Mouse (Mus musculus) liver, adult 2 months (tissue): Measurements from ENCODE around the gene Calm1. TPM values are rescaled to one million over a fixed set of nuclear protein-coding genes. Genes with fewer than 3 reads are reported as not detected.

Source experiments
- DNase-seq: peaks from one replicate; pipeline ENCODE4 v3.0.0-alpha.2; 2011; ENCODE audit warnings: low read depth, low spot score; ENCODE audit errors: extremely low read depth
- H3K27ac ChIP-seq: fragments of 200-500 bp; replicated peaks from 2 replicates; pipeline ENCODE4 v1.5.1; 2012; ENCODE audit warnings: low read depth, mild to moderate bottlenecking, control low read depth, inconsistent platforms, low read length; ENCODE audit not compliant: insufficient read depth
- H3K27me3 ChIP-seq: fragments of 200-500 bp; 2 replicates; pipeline ENCODE4 v1.6.1; 2012; ENCODE audit warnings: mild to moderate bottlenecking, moderate library complexity, low read length, inconsistent platforms; ENCODE audit not compliant: control insufficient read depth, insufficient read depth
- H3K36me3 ChIP-seq: fragments of 200-500 bp; 2 replicates; pipeline ENCODE4 v1.6.1; 2012; ENCODE audit warnings: low read length, inconsistent platforms; ENCODE audit not compliant: control insufficient read depth, insufficient read depth
- H3K4me1 ChIP-seq: fragments of 200-500 bp; 2 replicates; pipeline ENCODE4 v1.6.1; 2011; ENCODE audit warnings: low read length; ENCODE audit not compliant: control insufficient read depth, insufficient read depth
- H3K4me3 ChIP-seq: fragments of 200-500 bp; 2 replicates; pipeline ENCODE4 v1.5.1; 2011; ENCODE audit warnings: low read depth, mild to moderate bottlenecking, control low read depth, low read length, moderate library complexity; ENCODE audit not compliant: insufficient read depth
- H3K79me2 ChIP-seq: fragments of 200-500 bp; 2 replicates; pipeline ENCODE4 v1.6.1; 2012; ENCODE audit warnings: inconsistent platforms, mild to moderate bottlenecking, low read length, moderate library complexity; ENCODE audit not compliant: control insufficient read depth, insufficient read depth
- H3K9ac ChIP-seq: fragments of 200-500 bp; 2 replicates; pipeline ENCODE4 v1.6.1; 2012; ENCODE audit warnings: low read depth, mild to moderate bottlenecking, control low read depth, inconsistent platforms, low read length
- CTCF ChIP-seq: fragments of 200-500 bp; IDR thresholded peaks from 2 replicates; pipeline ENCODE4 v1.5.1; 2011; ENCODE audit warnings: low read depth, low read length, control low read depth
- POLR2A ChIP-seq: fragments of 200-500 bp; IDR thresholded peaks from 2 replicates; pipeline ENCODE4 v1.6.1; 2011; ENCODE audit warnings: low read length, control low read depth; ENCODE audit not compliant: insufficient read depth; ENCODE audit errors: extremely low read depth
- WGBS: fragments of 180-500 bp; shearing (Covaris S2); methylation state at CpG from one replicate; pipeline ENCODE4 v1.1.7; 2018; 5-methylcytosine and 5-hydroxymethylcytosine counted together
- polyA plus RNA-seq: library from polyadenylated mRNA; depleted of rRNA; stranded (reverse); fragments of >200 nt; gene quantifications from 2 replicates; pipeline ENCODE4 v1.2.3, GENCODE M21; 2012
- total RNA-seq: library from RNA; depleted of rRNA; stranded (reverse); fragments of >200 nt; gene quantifications from 2 replicates; pipeline ENCODE4 v1.2.3, GENCODE M21; 2014

Gene Calm1
- total and polyA plus RNA-seq, 2 experiments = 114 to 123 TPM

DNA sequence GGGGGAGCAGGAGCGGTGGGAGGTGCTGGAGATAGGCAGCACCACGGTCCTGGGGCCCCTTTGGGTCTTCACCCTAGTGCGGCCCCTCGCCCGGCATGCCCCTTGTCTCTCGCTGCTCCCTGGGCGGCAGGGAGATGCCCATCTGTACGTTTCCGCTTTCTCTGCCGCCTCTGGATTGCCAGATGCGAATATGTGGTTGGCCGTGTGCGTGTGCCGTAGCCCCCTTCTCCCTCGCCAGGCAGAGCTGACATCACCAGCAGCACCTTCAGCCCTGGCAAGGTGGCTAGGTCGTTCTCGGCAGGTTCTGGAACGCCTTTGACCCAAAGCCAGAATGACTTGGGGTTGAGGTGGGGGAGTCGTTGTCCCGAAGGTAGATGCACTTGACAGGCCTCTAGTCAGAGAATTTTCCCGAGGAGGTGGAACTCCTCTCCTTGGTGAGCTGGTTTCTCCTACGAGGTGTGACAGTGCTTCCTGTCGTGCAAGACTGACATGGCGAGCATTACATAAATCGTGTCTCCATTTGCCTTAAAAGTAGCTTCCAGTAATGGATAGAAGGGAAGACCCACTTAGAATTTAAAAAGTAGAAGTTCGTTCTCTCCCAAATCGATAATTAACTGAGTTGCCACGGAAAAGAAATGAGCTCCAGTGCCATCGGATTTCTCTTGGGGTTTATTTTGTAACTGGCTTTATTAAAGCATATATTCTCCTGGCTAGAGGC, 1.6 kb downstream of the Calm1 start:
- H3K79me2 ChIP-seq = peaks cover 15% of the 10 kb centered on the region
- H3K27ac ChIP-seq = peak overlapping the region; percentile 64
- DNase-seq = peak; percentile 34
- peaks cover 28% of the 10 kb centered on the region for H3K36me3 ChIP-seq
- WGBS = 2% methylated on average over 29 of the region's 29 CpGs
- H3K4me1 ChIP-seq = peaks cover 2% of the 10 kb centered on the region; the same call in 1 of the 2 replicates
- H3K27me3 ChIP-seq = no peaks in the 10 kb centered on the region
- peak overlapping the region; percentile 89 for H3K9ac ChIP-seq
- TF ChIP-seq CTCF = no peak
- no peak for TF ChIP-seq POLR2A
- H3K4me3 ChIP-seq = peak overlapping the region; percentile 85

GRCm38 (mm10) chr12:100201363-100201711, 2.1 kb downstream of the Calm1 start:
- Histone ChIP-seq H3K27me3 (no peaks in the 10 kb centered on the region), H3K4me1 (peaks cover 2% of the 10 kb centered on the region; the same call in 1 of the 2 replicates), H3K9ac (no peak overlapping the region), H3K27ac (no peak overlapping the region), H3K4me3 (peak overlapping the region; percentile 85; the same call in 1 of the 2 replicates), H3K79me2 (peaks cover 15% of the 10 kb centered on the region), H3K36me3 (peaks cover 33% of the 10 kb centered on the region)
- 19% methylated on average over 4 of the region's 4 CpGs for WGBS
- TF ChIP-seq POLR2A = no peak
- TF ChIP-seq CTCF = no peak
- DNase-seq = no peak

GRCm38 (mm10) chr12:100201838-100202237, 2.6 kb downstream of the Calm1 start:
- Histone ChIP-seq H3K36me3 (peaks cover 38% of the 10 kb centered on the region), H3K79me2 (peaks cover 15% of the 10 kb centered on the region), H3K27me3 (no peaks in the 10 kb centered on the region), H3K4me3 (no peak overlapping the region), H3K4me1 (peaks cover 2% of the 10 kb centered on the region; the same call in 1 of the 2 replicates), H3K9ac (no peak overlapping the region), H3K27ac (no peak overlapping the region)
- DNase-seq = peak; percentile 92
- under 1% methylated on average over 13 of the region's 13 CpGs for WGBS
- no peak for TF ChIP-seq POLR2A
- TF ChIP-seq CTCF = peak; percentile 100

DNA sequence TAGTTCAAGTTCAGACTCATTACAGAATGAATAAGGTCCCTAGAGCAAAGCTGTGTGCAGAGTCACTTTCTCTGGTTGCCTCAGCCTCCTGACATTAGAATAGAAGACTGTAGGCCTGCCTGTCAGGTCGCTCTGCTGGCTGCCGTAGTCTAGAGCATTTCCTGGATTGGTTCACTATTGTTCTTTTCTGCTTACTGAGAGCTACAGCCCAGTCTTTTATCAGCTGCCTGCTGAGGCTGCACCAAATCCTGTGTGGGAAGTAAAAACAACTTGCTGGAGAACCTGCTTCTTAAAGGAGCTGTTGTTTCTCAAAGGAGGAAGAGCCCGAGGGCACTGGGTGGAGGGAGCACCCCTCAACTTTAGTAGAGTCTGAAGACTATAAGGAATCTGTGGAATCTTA, 4.5 kb downstream of the Calm1 start:
- H3K79me2 ChIP-seq = peaks cover 15% of the 10 kb centered on the region
- H3K36me3 ChIP-seq = peaks cover 54% of the 10 kb centered on the region
- TF ChIP-seq CTCF (no peak), POLR2A (no peak)
- H3K4me3 ChIP-seq = no peak overlapping the region
- H3K9ac ChIP-seq = no peak overlapping the region
- H3K4me1 ChIP-seq = peaks cover 2% of the 10 kb centered on the region; the same call in 1 of the 2 replicates
- H3K27me3 ChIP-seq = no peaks in the 10 kb centered on the region
- DNase-seq = no peak
- 81% methylated on average over 3 of the region's 3 CpGs for WGBS
- no peak overlapping the region for H3K27ac ChIP-seq

DNA sequence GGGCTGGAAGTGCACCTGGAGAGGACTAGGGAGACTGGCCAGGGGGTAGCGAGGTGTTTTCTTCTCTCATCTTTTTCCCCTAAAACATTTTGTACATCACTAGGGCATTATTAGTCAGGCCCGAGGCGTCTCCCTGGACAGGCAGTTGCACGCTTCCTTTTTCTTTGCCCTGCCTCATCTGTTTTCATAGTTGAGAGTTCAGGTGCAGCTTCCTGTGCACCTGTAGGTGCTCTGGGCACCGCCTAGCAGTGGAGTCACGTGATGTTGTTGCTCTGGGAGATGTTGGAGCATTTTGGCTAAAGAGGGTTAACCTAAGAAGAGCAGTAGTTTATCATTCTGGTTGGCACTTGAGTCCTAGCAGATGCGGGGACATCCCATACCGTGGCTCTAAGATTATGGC, 5.9 kb downstream of the Calm1 start:
- Histone ChIP-seq H3K27me3 (no peaks in the 10 kb centered on the region), H3K4me1 (peaks cover 2% of the 10 kb centered on the region; the same call in 1 of the 2 replicates), H3K36me3 (peaks cover 61% of the 10 kb centered on the region), H3K9ac (no peak overlapping the region), H3K27ac (no peak overlapping the region), H3K79me2 (peaks cover 7% of the 10 kb centered on the region), H3K4me3 (no peak overlapping the region)
- no peak for DNase-seq
- TF ChIP-seq CTCF = no peak
- no peak for TF ChIP-seq POLR2A
- 92% methylated on average over 8 of the region's 8 CpGs for WGBS

- no peak overlapping the region for H3K9ac ChIP-seq
- DNase-seq = no peak
- H3K27ac ChIP-seq = no peak overlapping the region
- H3K4me1 ChIP-seq = peaks cover 2% of the 10 kb centered on the region; the same call in 1 of the 2 replicates
- H3K4me3 ChIP-seq = no peak overlapping the region
- TF ChIP-seq CTCF = no peak
- TF ChIP-seq POLR2A = no peak
- 91% methylated on average over 3 of the region's 3 CpGs for WGBS
- H3K79me2 ChIP-seq = no peaks in the 10 kb centered on the region; the same call in 1 of the 2 replicates
- H3K36me3 ChIP-seq = peaks cover 61% of the 10 kb centered on the region
- no peaks in the 10 kb centered on the region for H3K27me3 ChIP-seq
These were observed 7.3 kb downstream of the Calm1 start for GRCm38 (mm10) chr12:100206521-100206920.
